Mouse (Mus musculus): ENCODE measurements around the gene Pkp4. TPM values are rescaled to one million over a fixed set of nuclear protein-coding genes. Genes with fewer than 3 reads are reported as not detected.

Pkp4 gene
- total RNA-seq, 2 experiments from 2014 or later = 20.0 to 34.2 TPM

DNA sequence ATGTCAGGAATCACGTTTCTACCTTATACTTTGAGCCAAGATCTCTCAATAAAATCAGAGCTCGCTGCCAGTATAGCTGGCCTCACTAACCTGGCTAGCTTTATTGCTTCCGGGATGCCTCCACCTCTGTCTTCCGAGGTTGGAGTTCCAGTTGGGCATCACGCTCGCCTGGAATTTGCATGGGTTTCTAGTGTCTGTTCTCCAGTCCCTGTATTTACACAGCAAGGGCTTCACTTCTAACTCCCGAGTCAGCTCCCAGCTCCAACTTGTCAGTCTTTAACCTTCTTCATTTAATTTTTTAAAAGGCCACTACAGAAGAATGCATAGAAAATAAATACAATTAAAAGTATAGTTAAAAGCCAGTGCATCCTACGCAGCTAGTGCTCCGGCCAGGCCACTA is 47.6 kb downstream of the Pkp4 start:
- intact Hi-C loops (cut with DNase I; ENCODE audit: low total_unique reads) = no loop called here
- no peak for DNase-seq

DNA sequence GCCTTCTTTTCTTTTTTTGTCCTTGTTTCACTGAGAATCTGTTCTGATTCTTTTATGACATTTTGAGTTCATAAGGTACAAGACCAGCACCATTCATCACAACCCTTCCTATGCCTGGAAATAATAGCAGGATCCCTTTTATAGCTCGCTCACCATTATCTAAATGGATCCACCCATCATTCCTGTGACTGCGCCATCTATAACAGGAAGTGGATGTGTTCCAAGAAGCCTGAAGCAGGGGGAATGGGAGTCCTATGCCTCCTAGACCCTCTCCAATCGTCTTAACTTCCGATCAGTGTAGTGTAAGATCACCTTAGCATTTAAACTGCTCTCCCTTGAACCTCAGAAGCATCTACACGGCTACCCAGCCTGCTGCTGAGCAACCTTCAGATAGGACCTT is 50.4 kb downstream of the Pkp4 start:
- DNase-seq = no peak
- intact Hi-C loops (cut with DNase I; ENCODE audit: low total_unique reads) = no loop called here

DNA sequence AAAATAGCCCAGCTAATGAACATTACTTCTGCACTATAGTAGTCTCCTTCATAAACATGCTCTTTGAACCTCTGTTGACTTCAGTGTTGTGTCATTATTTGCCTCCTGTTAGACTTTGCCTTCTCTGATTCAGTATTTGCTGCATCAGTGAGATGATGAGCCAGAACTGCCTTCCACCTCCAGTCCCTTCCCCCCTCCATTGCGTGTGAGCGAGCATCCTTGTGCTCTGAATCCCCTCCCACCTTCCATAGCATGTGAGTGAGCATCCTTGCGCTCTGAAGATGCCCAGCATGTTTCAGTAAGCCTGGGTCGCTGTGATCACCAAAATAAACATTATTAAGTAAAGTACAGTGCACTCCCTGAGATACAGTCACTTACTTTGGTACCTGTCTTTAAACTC is 51.8 kb downstream of the Pkp4 start:
- intact Hi-C loops (cut with DNase I; ENCODE audit: low total_unique reads) = no loop called here
- no peak for DNase-seq

DNA sequence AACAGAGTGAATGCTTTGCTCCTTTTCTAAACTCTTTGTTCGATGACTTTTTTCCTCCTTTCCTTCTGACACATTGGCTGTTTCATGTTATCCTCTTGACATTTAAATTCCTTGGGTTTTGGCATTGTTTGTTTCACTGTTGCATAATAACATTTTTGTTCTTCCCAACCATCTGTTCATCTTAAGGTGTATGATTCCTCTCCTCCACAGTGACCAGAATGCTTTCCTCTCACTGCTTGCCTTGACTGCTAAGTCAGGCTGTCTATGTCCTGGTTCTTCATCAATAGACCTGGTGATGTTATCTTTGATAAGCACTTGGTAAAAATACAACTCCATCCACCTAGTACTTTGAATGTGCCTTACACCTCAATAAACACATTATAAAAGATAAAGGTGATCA is 52.2 kb downstream of the Pkp4 start:
- no peak for DNase-seq
- intact Hi-C loops (cut with DNase I; ENCODE audit: low total_unique reads) = no loop called here

DNA sequence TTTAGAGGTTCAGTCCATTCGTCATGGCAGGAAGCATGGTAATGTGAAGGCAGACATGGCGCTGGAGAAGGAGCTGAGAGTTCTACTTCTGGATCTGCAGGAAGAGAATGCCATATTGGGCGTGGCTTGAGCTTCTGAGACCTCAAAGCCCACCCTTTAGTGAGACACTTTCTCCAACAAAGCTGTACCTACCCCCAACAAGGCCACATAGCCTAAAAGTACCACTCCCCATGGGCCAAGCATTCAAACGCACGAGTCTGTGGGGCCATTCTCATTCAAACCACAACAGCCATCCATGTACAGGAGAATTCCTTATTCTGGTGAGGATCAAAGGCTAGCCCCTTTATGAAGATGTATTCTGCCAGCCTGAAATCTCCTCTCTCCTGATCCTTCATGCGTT is 57.3 kb downstream of the Pkp4 start:
- DNase-seq = no peak
- intact Hi-C loops (cut with DNase I; ENCODE audit: low total_unique reads) = no loop called here

DNA sequence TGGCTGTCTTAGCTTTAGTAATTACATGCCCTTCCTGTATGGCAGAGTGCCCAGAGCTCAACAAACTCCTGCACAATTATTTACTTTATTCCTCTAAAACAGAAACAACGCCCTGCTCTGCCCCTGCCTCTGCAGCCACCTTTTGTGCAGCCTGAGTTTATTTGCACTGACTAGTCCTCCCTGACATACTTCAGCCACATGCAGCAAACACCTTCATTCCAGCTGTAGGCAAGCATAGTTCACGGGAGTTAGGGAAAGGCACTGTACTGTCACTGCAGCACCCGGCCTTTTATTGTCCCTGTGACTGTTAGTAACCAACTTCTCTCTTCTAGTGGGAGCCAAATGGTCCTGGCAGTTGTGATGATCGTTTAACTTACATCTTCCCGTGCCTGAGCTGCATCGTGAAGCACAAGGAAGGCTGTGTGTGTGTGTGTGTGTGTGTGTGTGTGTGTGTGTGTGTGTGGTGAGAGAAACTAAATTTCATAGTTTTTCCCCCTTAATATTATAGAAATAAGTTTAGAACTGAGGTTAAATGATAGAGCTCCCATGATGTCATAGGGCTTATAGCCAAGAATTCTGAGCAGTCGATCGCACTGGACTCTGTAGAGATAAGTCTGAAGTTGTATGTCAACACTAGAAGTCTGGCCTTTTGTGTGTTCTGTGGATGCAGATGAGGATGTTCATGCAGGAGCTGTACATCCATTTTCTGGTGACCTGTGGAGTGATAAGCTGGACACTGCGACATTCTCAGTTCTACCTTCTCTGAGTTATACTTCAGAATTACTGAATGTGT is 59.5 kb downstream of the Pkp4 start:
- intact Hi-C loops (cut with DNase I; ENCODE audit: low total_unique reads) = no loop called here
- no peak for DNase-seq

DNA sequence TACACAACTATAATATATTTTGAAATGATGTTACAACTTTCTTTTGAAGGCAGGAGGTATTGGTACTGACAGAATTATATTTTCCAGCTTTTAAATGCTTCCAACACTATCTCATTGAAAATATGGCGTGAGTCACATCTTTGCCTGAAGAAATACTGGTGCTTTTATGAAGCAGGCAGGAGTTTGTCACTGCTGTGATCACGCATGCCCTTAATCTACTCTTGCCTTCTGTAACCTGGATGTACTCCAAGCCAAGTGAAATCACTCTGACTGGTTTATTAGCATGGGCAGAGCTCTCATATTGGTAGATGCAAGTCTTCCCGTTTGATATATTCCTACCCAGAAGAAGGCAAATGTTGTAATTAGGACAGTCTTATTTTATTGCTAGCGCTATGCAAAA is 65.7 kb downstream of the Pkp4 start:
- intact Hi-C loops (cut with DNase I; ENCODE audit: low total_unique reads) = no loop called here
- DNase-seq = no peak

DNA sequence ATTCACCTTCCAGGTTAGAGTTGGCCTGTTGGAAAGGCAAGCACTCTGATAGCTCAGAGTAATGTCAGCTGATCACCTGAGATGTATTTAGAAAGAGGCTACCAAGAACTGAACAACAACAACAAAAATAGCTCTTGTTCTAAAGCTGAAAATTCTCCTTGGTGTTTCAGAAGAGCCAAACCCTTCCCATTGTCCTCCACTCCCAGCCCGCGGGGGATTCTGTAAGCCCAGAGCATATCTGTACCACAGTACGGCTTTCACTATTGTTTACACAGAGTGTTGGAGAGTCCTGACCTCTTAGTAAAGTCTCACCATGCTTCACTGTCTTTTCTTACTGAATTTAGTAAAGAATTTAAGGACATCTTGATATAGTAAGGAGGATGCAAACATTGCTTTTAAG is 66.4 kb downstream of the Pkp4 start:
- no peak for DNase-seq
- intact Hi-C loops (cut with DNase I; ENCODE audit: low total_unique reads) = no loop called here

DNA sequence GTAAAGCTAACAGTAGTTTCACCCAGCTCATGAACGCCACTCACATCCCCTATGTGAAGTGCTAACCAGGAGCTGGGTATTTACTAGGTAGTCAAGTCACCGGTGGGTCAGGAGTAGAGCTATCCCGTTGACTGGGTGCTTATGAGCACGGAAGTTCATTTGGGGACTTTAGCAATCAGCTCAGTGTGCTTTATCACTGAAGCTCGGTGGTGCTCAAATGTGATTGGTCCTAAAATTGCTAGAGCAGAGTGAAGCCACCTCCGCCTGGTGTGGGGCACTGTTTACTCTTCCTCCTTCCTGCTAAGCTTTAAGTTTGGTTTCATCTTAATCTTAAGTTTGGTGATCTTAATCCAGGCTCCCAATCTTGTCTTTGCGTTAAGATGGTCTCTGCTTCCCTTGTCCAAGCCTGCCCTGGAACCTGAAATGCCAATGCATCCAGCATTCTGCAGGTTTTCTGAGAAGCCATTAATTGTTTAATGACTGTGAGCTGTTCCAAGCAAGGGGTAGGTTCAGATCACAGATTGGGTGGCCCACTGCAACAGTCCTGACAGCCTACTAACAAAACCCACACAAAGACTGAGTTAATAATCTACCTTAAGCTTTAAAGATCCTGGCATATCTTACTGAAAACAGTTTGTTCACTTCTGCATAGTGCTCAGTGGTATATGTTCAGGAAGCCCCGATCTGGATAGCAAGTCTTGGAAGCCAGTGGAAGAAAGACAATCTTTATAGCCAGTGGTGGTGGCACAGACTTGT is 67.0 kb downstream of the Pkp4 start:
- no peak for DNase-seq
- intact Hi-C loops (cut with DNase I; ENCODE audit: low total_unique reads) = no loop called here

DNA sequence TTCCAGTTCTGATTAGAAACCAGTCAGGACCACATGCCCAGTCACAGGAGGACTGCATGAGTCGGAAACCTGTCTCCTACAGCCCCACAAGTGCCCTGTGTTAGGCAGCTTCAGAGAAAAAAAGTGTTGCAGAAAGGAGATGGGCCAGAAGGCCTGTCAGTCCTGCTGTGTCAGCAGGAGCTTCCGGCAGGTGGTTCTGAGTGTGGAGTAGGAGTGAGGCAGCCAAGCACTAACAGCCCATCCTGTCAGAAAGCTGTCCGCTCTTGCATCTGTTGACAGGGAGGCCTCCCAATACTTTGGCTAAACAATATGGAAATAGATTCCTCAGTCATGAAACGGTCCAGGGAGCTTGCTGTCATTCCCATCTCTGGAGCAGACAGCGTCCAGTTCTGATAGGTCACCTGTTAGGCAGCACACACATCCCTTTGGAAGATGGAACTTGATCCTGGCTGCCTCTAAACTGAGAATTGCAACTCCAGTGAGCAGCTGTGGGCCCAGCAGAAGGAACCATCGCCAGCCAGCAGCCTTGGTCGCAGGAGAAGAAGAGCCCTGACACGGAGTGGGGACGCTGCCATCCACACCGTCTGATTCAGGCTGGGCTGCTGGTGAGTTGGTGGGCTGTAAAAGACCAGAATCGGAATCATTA is 68.7 kb downstream of the Pkp4 start:
- intact Hi-C loops (cut with DNase I; ENCODE audit: low total_unique reads) = no loop called here
- no peak for DNase-seq

DNA sequence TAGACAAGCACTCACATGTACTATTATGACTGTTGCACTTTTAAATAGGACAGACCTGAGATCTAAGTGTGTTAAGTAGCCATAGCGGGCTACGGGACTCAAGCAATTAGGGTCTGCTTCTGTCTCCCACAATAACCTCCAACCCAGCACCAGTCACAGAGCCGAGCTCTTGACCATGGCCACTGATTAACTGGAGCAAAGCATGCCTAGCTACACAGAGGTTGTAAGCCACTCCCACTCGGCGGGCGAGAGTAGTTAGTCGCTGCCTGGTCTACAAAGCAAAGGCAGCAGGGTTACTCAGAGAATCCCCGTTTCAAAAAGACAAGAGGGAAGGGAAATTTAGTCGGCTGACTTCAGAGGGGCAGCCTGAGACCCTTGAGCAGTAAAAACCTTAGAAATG is 70.0 kb downstream of the Pkp4 start:
- DNase-seq = no peak
- intact Hi-C loops (cut with DNase I; ENCODE audit: low total_unique reads) = no loop called here

DNA sequence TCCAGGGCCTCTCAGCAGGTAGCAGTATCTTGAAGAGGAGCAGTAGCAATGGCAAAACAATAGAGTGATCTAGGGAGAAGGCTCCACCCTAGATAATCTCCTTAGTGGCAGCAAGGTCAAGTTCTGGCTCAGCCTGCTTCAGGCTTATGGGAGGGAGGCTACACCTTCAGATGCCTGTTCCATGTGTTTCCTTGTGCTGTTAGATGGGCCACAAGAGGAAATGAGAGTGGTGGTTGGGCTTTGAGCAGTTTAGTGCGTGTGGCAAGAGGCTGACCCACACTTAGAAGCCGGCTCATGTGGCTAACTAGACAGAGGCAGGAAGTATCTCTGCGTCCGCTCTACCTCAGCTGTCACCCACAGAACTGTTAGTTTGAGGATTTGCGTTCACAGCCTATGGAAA is 70.9 kb downstream of the Pkp4 start:
- intact Hi-C loops (cut with DNase I; ENCODE audit: low total_unique reads) = no loop called here
- DNase-seq = no peak

DNA sequence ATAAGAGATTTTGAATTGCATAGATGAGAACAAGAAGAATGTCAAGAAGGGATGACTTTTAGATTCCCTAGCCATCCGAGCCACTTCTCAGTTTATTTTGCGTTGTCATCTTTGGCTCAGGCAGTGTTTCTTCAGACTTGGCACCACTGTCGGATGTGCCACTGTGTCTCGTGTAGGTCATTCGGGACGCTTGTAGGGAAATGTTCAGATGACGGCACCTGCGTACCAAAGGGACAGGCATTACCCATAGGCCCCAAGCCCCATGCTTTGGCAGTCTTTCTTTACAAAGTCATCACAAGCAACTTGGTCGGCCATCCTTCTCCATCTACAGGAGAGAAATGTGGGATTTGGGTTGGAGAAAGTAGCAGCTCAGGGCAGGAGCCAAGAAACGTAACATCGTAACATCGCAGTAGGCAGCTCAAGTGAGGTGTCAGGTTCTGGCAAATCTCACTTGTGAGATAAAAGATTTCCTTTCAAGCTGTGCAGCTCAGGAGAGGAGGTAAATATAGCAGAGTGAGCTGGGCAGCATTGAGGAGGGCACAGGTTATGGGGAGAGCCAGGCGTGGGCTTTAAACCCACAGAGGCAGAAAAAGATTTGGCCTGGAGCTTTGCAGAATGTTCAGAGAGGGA is 72.8 kb downstream of the Pkp4 start:
- no peak for DNase-seq
- intact Hi-C loops (cut with DNase I; ENCODE audit: low total_unique reads) = no loop called here

DNA sequence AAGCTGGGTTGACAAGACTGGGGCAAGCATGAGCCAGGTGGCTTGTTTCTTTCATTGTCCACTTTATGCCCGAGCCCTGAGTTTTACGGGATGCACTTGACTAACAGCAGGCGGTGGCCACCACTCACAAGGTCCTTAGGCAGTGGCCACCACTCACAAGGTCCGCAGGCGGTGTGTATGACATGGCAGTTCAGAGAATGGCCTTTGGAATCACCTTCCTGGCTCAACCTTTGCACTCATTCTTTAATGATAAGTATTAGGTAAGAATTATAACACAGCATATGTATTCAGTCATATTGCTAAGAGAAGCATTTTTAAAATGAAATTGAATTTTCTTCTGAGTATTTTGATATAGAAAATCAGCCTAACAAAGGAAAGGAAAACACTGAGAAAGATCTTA is 73.3 kb downstream of the Pkp4 start:
- intact Hi-C loops (cut with DNase I; ENCODE audit: low total_unique reads) = no loop called here
- DNase-seq = no peak

DNA sequence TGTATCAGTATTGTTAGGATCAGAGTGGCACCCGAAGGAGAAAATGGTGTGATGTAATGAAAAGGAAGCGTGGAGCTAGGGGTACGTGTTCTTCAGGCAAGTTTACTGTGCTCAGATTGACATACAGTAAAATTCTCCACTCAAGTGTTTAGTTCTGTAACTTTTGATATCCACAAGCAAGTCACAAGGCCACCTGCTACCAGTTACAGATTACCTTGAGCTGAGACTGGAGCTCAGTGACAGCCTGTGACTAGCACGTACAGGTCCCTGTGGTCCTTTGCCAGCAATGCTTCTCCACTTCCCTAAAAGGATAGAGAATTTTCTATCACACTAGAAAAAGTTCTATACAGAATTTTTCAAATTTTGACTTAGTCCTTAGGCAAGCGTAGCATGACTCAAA is 73.9 kb downstream of the Pkp4 start:
- intact Hi-C loops (cut with DNase I; ENCODE audit: low total_unique reads) = no loop called here
- DNase-seq = no peak

DNA sequence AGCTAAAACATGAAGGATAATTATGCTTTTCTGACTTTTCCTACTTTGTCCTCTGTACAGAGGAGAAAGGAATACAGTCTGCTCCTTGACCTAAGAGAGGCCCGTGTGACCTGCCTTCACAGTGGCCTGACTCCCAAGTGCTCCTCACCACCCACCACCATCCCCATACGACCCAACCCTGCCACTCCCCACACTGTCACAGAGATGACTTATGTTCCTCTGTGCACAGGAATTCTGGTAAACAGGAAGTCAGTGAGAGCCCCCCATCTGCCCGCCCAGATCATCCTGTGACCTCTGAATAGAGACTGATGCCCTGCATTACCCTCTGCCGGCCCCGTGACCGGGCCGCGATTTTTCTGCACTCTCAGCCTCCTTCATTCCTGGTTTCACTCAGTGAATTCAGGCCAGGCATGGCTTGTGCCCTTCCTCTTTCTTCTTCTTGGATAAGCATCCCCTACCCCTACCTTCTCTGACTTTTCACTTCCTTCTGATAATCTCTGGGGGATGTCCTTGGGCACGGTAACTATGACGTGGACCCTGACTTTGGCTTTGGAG is 79.3 kb downstream of the Pkp4 start:
- DNase-seq = no peak
- intact Hi-C loops (cut with DNase I; ENCODE audit: low total_unique reads) = no loop called here

DNA sequence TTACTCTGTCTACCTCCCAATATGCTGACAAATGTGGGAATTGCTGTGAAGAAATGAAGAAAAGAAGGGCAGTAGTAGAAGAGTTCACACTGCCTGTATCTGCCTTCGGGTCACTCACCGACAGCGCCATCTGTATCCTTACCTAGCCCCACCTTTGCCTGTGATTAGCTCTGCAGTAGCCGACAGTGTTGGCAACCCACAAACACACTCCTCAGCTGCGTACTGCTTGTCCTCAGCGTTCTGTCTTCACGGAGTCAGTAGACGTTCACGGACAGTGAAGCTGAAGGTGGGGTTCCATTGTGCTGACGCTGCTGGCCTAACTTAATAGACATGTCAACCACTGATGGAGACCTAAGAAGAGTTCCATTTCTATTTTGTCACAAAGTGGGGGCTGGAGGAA is 81.5 kb downstream of the Pkp4 start:
- intact Hi-C loops (cut with DNase I; ENCODE audit: low total_unique reads) = no loop called here

DNA sequence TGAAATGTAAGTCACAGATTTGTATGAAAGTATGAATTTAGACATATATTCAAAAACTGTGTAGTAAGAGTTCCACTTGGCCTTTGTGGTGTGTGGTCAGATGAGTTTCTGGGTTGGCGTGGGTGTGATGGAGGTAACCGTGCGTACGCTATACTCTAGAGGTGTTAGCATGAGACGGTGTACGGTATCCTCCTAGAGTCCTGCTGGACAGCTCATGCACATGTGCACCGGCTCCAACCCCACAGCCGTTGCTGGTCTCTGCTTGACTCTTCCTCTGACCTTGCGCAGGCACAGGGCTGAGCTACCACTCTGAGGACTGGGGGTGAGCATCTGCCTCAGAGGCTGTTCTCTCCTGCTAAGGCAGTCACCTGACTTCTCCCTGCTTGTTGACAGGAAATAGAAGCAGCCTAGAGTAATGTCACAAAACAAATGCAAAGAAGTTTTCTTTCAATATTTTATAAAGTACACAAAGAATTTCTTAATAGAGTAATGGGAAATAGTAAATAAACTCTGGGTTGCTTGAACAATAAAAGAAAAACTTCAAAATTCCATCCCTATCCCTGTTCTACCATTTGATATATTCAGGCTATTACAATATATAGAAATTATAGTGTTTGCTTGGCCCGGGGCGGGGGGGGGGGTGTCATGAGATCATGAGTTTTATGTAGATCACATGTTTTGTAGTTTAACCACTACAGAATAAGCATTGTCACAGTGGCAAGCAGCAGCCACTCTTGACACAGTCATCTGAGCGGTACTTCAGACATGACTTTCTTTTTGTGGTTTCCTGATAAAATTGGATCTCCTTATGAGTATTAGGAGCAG is 83.8 kb downstream of the Pkp4 start:
- DNase-seq = no peak
- intact Hi-C loops (cut with DNase I; ENCODE audit: low total_unique reads) = no loop called here

More for the DNA sequence above, 81.5 kb downstream of the Pkp4 start:
- no peak for DNase-seq

DNA sequence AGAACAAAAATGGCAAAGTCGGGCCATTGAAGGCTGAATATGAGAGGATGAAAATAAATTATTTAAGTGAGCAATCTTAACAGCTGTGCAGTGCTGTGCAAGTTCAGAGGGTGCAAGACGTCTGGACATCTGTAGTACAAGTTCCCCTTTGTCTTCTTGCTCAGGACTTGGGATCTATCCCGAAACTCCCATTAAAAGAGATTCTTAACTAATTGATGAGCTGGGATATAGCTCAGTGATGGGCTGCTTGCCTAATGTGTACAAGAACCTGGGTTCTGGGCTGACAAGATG is 84.4 kb downstream of the Pkp4 start:
- no peak for DNase-seq
- intact Hi-C loops (cut with DNase I; ENCODE audit: low total_unique reads) = no loop called here

Measured in gastrocnemius, postnatal 14 days (tissue).